Mouse (Mus musculus) c-Kit-positive CD71-negative TER-119-negative erythroid progenitor cells, embryonic 14.5 days (primary cell): ENCODE data around the gene Agap1.

Experiments used
- DNase-seq: peaks from one replicate; pipeline ENCODE4 v3.0.0-alpha.2; 2013; ENCODE audit warnings: low read depth

Agap1 gene

DNA sequence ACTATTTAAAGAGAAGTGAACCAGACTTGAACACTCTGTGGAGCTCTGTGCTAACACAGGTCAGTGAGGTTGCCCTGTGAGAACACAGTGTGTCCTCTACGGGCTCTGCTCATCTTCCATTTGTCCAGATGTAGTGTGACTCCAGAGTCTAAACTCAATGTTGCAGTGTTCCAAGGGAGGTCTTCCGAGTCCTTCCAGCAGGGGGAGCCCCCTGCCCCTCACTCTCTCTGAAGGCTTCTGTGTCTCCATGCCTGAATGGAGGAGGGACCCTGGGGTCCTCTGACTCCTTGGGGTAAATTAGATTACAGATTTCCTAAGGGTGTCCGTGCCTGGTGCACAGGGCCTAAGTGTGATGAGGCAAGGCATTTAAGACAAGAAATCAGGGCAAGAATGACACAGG lies 302.9 kb downstream of the Agap1 start:
- no peak for DNase-seq

DNA sequence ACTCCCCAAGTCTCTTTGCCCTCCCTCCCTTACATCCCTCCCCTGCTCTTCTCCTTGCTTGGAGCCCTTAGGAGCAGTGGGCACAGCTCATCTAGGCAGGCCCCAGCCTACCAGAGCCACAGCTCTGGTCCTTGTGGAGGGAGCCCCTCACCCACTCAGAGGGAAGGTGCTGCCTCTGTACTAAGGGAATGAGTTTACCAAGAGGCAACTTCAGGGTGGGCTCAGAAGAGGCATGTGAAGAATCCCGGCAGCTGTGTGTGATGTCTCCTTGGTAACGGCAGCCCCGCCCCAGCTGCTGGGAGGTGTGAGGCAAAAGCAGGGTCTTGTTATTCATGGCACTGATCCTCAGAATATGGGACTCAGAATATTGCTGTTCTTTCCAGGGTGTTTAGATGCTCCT lies 309.3 kb downstream of the Agap1 start:
- no peak for DNase-seq

DNA sequence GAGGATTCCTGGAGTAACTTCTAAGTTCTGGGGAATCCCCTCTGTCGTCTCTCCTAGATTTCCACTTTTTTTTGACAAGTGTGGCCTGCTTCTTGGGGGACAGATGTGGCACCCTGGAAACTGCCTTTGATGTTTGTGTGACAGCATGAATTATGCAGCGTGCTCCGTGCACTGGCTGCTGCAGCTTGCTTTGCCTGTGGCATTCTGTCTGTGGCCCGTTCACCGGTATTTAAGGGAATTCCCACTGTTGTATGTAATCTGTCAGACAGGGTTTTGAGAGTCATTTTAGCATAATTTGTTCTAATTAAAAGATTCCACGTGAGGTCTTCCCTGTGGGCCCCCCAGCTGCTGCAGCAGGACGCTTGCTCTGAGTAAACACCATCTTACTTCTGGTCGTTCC lies 312.3 kb downstream of the Agap1 start:
- DNase-seq: no peak

DNA sequence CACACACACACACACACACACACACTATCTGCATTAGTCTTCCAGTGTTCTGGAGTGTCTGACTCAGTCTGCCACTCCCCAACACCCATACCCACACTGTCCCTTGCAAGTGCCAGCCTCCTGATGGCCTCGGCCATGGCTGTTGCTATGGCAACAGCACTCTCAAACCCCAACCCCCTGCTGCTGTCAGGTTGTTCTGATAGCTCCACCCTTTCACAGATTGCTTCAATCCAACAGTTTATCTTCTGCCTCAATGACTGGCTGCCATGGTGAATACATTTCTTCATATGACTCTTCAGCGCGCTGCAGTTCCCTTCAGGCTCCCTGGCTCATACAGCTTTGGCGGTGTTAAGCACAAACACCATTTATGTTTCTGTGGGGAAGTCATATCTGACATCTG lies 315.0 kb downstream of the Agap1 start:
- DNase-seq: no peak

DNA sequence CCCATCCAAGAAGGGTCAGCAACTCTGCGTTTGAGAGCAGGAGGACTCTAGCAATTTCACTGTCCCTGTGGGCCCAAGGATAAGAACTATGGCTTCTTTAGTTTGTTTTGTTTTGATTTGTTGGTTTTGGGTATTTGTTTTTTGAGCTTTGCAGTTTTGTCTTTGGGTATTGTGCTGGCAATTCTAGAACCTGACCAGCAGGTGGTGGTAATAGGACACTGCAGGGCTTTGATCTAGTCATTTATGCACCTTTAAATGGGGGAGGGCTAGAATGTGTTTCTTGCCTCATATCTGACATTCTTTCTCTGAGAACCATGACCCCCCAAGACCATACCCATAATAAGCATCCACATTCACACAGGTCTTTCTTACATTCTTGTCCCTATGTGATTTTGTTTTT lies 315.7 kb downstream of the Agap1 start:
- no peak for DNase-seq

DNA sequence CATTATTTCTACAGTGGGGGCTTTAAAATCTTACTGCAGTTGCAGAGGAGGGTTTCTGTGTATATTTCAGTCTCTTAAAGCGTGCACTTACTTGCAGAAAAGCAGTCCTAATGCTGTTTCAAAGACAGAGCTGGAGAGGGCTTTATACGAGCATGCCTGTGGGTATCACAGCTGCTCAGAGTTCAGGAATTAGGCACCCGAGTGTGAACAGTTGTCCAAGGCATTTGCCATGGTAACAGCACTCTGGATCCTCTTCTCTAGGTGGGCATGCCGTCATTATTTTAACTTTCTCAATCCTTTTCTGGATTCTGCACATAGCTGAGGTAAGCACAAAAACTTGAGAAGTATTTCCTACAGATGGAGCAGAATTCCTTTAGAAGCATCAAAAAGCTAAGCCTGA lies 321.1 kb downstream of the Agap1 start:
- no peak for DNase-seq

DNA sequence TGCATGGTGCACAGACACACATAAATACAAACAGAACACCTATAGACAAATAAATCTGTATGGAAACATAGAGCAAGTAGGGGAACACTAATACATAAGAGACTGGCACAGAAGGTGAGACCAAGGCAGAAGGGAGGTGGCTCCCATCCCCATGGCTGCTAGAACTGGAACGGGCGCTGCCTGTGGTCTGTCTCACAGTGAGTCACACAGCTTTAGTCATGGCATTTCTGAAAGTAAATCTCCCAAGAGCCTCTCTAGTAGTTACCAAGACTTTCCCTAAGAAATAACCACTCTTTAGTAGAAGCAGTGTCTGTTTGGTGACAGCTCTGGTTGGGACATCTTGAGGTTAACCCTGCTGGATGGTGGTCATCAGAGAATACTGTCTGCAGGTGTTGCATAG lies 326.1 kb downstream of the Agap1 start:
- no peak for DNase-seq

DNA sequence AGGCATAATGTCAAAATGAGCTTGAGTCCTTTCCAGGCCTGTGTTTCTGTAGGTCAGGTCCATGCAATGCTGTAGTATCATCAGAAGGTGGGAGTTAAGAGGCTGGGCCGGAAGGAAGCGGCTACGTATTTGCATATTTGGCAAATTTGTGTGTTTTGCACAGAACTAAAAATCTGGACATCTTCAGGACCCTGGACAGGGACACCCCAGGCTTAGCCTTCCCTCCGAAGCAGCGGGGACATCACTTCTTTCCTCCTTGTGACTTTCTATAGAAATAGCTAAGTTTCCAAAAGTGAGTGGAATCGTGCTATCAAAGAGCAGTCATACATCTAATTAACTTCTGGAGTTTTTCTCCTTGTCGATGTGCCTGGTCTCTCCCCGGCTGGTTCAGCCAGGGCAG lies 327.3 kb downstream of the Agap1 start:
- DNase-seq: no peak

DNA sequence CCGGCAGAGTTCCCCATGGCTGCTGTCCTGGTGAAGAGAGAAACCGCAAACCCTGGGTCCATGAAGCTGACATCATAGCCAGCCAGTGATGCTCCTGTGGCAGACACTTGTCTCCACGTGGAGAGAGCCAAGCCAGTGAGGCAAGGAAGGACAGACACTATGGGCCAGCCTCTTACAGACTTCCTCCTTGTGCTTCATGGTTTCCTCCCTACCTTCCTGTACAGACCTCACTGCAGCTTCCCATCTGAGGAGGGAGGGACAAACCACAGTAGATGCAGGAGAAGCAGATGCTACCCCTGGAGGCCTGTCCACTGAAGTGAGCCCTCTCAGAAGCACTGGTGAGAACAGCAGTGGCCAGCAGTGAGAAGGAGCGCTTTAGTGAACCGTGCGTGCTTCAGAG lies 332.2 kb downstream of the Agap1 start:
- peak; percentile 13 for DNase-seq

DNA sequence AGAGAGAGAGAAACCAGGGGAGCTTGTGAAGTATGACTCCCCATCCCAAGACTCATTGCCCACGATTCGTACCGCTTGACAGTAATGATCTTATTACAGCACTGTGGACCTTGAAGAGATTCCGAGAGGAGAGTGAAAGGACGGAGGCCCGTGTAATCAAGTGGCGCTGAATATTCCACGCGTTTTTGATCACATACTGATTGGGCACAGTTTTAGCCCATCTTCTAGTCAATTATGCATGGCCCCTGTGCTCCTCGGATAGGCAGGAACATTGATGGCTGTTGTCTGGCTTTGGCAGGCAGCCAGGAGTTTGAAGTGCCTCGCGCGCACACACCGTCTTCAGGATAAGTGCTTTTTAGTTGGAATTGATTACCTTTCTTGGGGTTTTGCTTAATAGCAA lies 344.1 kb downstream of the Agap1 start:
- no peak for DNase-seq

DNA sequence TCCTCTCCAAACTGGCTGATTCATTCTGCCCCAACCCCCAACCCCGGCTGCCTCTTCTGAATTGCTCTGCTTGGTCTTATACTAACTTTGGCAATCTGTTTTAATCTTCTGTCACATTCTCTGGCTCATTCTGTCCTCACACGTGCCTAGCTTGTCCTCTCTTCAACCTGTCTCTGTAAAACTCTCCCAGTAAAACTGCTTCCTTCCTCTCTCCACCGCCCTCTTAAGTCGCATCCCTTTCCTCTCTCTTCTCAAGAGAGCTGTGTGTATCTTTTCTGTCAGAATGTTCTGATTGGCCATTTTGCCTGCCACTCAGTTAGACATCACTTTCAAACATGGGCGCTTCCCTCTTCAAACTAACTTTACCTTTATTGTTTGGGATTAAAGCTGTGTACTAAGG lies 346.9 kb downstream of the Agap1 start:
- DNase-seq: no peak

DNA sequence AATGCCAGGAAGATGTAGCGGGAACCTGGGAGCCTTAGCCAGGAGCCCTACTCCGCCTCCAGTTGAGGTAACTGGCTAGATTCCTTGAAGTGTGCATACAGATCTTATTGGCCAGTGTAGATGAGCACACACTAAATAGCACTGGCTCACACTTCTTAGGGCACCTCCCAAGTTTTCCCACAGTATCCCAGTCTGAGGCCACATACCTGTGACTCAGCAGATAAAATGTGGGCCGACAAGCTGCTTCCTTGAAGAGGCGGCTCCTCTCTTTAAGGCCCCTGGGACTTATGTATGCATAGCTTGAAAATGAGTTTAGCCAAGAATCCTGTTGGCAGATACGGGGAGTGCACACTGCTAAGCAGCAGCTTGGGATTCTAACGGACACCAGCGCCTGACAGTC lies 350.4 kb downstream of the Agap1 start:
- no peak for DNase-seq

DNA sequence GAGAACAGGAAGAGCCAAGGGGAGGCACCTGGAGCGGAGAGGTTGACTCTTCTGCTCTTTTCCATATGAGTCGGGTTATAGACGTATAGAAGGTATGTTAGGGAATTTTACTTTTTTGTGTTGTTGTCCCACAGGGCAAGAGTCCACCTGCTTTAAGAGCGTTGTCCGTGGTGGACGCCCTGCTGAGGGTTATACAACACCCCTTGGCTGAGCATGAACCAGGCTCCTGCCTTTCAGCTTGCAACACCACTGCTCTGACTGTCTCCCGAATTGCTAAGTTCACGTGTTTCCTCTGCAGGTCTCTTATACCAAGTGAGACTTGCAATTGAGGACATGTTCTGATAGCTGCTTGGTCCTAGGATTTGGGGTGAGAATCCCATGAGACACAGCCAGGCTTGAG lies 358.2 kb downstream of the Agap1 start:
- DNase-seq: no peak

DNA sequence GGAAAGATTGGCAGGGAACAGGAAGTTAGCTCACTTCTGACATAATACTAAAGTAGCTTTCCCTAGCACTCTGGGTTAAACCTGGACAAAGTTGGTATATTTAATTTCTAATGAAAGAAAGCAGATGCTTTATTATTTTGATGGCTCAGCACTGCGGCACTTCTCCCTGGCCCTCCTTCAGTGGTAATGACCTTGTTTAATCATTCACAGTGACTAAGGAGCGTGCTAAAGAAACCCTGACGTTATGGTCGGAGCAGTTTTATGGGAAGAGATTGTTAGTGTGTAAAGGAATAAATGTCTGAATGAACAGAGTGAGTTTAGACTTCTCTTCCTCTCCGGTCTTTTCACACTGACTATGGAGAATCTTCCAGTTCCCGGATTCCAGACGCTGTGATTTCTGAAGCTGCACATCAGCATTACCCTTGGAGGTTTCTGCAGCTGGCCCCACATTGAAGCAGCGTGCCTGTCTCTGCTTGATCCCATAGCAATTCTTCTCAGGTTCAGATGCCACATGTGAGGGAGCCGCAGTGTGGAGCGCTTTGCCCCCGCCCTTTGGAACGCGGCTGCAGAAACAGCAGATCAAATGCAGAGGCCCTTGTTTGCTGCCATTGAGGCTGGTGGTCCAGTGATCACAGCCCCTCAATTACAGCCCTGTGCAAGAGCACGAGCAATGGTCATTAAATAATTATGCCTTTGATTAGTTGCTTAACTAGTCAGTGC lies 362.0 kb downstream of the Agap1 start:
- no peak for DNase-seq

DNA sequence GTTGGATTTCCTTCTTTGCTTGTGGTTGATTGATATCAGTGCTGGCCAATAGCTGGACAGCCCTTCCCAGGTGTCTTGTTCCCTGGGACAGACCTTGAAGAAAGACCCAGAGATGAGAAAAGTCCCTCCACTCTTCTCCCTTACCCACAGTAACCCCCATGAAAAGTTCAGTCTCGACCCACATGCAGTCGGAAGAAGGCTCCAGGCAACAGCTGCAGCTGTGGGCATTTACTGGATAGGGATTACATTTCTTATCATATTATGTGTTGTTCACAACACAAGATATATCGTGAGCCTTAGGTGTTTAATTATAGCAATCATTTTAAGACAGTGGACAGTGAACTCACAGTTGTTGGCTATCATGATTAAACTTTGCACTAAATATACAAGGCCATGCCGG lies 367.2 kb downstream of the Agap1 start:
- DNase-seq: no peak

DNA sequence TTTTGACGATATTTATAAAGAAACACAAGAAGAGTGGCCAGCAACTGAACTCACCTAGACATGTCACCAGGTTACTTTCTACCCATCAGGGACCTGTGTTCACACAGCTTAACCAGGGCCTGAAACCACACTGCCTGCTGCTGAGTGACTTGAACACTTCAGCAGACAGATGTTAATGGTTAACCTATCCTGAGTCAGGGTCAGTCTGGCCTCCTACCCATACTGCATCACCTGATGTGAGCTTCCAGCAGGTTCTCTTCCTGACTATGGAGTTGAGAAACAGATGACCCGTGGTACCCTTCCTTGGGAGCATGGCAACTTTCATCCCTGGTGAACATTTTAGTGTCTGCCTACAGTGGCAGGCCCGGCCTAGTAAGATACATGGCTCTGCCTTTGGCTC lies 367.8 kb downstream of the Agap1 start:
- no peak for DNase-seq

DNA sequence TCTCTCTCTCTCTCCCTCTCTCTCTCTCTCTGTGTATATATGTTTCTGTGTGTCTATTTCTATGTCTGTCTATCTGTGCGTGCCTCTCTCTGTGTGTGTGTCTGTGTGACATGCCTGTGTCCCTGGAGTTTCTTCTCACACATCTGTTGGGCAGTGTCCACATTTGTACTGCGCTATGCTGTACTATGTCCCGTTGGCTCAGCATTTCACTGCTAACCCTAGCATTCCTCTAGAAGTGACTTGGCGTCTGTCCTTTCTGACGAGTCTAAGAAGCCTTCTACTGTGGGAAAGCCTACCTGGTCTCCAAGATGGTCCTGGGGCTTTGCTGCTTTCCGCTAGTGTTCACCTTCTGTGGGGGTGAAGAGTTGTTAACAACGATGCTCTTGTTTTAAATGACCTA lies 368.4 kb downstream of the Agap1 start:
- no peak for DNase-seq

DNA sequence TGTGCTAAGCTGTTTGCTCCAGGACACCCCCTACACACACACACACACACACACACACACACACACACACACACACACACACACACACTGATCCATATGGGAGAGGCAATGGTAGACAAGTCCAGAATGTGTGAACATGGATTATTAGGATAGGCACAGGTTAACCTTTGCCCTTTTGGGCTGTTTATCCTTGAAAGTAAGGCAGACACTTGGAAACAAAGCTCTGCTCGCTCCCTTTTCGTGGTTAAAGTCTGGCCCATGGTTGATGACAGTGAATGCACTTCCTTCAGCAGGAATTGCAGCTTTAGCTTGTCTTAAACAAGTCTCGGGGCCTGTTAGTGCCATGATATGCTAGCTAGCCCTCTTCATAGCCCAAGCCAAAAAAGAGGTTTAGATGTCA lies 372.4 kb downstream of the Agap1 start:
- DNase-seq: no peak

DNA sequence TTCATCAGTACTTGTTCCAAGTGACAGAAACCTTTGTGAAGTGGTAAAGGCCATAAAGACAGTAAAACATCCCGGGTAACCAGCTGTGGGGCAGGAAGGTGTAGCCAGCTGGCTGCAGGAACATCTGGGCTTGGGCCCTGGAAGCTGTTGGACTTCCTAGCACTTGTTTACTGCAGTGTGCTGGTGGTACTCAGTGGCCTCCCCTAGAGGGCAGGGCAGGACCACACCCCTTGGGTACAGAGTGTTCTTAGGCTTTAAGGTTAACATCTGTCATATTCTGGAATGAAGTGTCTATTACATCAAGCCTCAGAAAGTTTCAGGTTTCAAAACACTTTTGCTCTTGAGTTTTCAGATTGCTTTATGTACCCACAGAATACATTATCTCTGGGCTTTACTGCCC lies 376.5 kb downstream of the Agap1 start:
- no peak for DNase-seq

DNA sequence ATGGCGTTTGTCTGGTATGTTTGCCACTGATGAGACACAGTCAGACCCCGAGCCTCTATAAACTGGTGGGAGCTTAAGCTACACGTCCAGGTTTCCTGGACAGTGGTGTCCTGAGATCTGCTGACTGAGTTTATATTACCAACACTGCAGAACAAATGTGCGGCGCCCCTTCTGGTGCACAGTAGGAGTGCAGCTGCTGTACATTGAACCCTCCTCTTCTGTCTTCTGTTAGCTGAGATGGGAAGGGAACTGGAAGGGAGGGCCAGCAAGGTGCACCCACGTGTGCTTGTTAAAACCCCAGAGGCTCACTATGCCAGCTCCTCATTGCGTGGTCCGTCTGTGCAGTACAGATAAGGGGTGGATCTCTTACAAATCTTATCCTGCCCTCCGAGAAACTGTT lies 389.5 kb downstream of the Agap1 start:
- peak; percentile 8 for DNase-seq

DNA sequence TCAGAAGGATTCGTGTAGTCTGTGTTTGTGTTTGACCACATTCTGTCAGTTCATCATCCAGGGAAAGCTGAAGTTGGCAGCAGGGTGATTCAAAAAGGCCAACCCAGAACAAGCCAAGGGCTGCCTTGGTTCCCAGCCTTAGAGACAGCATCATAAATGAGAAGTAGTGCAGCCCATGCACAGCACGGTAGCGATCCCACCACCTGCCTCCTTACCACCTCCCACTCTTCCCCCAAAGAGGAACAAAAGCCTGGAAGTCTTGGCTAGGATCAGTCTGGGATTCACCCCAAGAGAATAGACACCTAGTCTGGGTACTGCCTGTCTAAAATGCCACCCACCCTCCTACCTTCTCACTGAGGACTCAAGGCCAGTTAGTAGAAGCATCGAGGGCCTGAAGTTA lies 390.9 kb downstream of the Agap1 start:
- DNase-seq: no peak

DNA sequence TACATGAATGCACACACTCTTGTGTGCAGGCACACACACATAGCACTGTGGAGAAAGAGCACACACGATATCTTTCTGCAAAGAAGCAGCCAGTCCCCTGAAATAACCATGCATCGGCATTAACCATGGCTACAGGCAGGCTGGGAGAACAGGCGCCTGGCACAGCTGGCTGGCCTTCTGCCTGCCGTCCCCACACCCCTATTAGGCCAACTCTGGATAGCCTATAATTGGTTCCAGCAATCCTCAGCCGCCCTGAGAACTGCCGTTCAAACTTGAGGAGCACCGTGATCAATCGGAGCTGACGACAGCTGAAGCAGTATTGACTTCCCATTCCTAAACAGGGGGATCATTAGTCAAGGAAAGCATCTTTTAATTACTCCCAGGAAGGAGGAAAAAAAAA lies 391.5 kb downstream of the Agap1 start:
- no peak for DNase-seq

DNA sequence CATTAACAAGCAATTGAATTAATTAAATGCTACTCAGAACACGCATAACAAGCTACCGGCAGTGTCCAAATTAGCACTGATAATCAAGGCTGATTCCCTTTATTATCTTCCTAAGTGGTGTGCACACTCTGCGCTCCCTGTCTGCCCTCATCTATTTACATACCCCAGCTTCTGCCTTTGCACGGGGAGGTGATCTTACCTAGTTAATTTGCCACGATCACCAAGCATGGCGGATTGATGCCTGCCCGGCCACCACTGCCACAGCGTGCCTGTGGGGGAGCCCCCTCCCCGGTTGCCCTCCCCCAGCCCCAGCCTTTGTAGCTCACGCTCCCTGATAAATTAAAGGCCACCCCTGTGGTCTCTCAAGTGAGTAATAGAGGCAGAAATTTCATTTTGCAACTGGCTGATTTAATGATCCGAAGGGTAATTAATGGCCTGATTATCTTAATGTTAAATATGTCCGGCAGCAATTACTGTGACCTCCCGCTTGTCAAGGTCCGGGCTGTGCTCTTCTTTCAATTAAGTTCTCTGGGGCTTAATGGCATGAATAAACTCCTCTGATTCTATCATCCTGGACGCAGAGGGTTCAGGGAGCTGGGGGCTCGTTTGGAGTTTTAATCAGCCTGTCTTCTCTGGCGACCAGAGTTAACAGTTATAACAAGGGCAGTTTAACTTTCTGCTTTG lies 393.9 kb downstream of the Agap1 start:
- no peak for DNase-seq

DNA sequence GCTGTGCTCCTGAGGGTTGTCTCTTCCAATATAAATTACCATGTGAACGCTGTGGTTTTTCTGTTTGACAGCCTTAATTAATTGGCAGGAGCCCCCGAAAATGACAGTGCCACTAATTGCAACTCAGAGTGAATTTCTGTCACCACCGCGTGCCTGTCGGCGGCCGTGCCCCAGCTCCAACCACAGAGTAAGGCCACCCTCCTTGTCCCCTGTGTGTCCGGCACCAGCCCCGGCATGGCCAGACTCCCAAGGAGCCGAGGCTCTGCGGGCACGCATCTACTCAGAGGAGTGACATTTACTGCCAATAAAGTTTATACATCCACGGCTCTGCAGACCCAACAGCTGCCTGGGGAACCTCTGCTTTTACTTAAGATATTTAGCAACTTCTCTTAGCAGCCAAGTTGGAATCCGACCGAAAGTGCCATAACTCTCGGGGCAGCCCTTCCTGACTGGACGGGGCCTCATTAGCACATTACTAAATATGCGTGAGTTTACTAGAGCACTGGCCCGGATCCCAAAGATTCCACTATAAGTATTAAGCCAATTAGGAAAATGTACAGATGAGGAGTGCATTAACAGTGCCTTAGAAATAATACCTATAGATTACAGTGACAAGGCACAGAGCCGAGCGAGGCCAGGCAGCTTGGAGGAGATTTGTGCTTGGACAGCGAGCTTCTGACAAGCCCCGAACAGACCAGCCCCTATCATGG lies 394.7 kb downstream of the Agap1 start:
- DNase-seq: no peak
